Mouse (Mus musculus): ENCODE results near the gene Lpin1.

Lpin1 gene

GRCm38 (mm10) chr12:16571278-16571677 is 39.5 kb downstream of the Lpin1 start:
- DNase-seq (ENCODE audit: low spot score), result no peak

GRCm38 (mm10) chr12:16570371-16571060 is 40.2 kb downstream of the Lpin1 start:
- DNase-seq (ENCODE audit: low spot score), result no peak

- no peak for DNase-seq (ENCODE audit: low spot score)
Measured at GRCm38 (mm10) chr12:16568936-16569650, 41.7 kb downstream of the Lpin1 start.

- DNase-seq (ENCODE audit: low spot score), result peak; percentile 51
Measured at GRCm38 (mm10) chr12:16568496-16568895, 42.3 kb downstream of the Lpin1 start.

- no peak for DNase-seq (ENCODE audit: low spot score)
Measured at GRCm38 (mm10) chr12:16568090-16568489, 42.7 kb downstream of the Lpin1 start.

GRCm38 (mm10) chr12:16563427-16563826 is 47.3 kb downstream of the Lpin1 start:
- peak; percentile 33 for DNase-seq (ENCODE audit: low spot score)

GRCm38 (mm10) chr12:16562647-16563046 is 48.1 kb downstream of the Lpin1 start:
- no peak for DNase-seq (ENCODE audit: low spot score)

- no peak for DNase-seq (ENCODE audit: low spot score)
Measured at GRCm38 (mm10) chr12:16562181-16562580, 48.6 kb downstream of the Lpin1 start.

- no peak for DNase-seq (ENCODE audit: low spot score)
Measured at GRCm38 (mm10) chr12:16557271-16557670, 53.5 kb downstream of the Lpin1 start.

GRCm38 (mm10) chr12:16554171-16554570 is 56.6 kb downstream of the Lpin1 start:
- no peak for DNase-seq (ENCODE audit: low spot score)

GRCm38 (mm10) chr12:16552108-16552771 is 58.5 kb downstream of the Lpin1 start:
- DNase-seq (ENCODE audit: low spot score), result no peak

GRCm38 (mm10) chr12:16550983-16551454 is 59.7 kb downstream of the Lpin1 start:
- no peak for DNase-seq (ENCODE audit: low spot score)

- no peak for DNase-seq (ENCODE audit: low spot score)
Measured at GRCm38 (mm10) chr12:16548824-16549375, 61.9 kb downstream of the Lpin1 start.

- no peak for DNase-seq (ENCODE audit: low spot score)
Measured at GRCm38 (mm10) chr12:16541606-16542005, 69.2 kb downstream of the Lpin1 start.

- DNase-seq (ENCODE audit: low spot score), result no peak
Measured at GRCm38 (mm10) chr12:16540712-16541111, 70.1 kb downstream of the Lpin1 start.

- DNase-seq (ENCODE audit: low spot score), result no peak
Measured at GRCm38 (mm10) chr12:16539965-16540661, 70.7 kb downstream of the Lpin1 start.

- DNase-seq (ENCODE audit: low spot score), result peak; percentile 58
Measured at GRCm38 (mm10) chr12:16533331-16533828, 77.4 kb downstream of the Lpin1 start.

GRCm38 (mm10) chr12:16532860-16533230 is 77.9 kb downstream of the Lpin1 start:
- no peak for DNase-seq (ENCODE audit: low spot score)

- DNase-seq (ENCODE audit: low spot score), result no peak
Measured at GRCm38 (mm10) chr12:16531956-16532859, 78.6 kb downstream of the Lpin1 start.

- no peak for DNase-seq (ENCODE audit: low spot score)
Measured at GRCm38 (mm10) chr12:16528650-16529049, 82.1 kb downstream of the Lpin1 start.

- DNase-seq (ENCODE audit: low spot score), result no peak
Measured at GRCm38 (mm10) chr12:16527941-16528340, 82.8 kb downstream of the Lpin1 start.

Data from urinary bladder, postnatal 25 days (tissue).